Mouse (Mus musculus) adrenal gland, adult (tissue): ENCODE data around the gene Gzmk.
"Not testable (repeated sequence)": the region's sequence is repeated elsewhere in the genome, so short reads cannot be mapped to it uniquely, and the experiment has no call there.

Source experiments
- DNase-seq, 2 experiments: peaks; one replicate each; pipeline ENCODE4 v3.0.0; 2022 to 2023; ENCODE audit warnings: low spot score in 1 of 2; ENCODE audit not compliant: inconsistent age in 2 of 2

Gene Gzmk

GRCm38 (mm10) chr13:113225811-113226210, at the start of gene Gzmk:
Gzmk (minus strand) TSS chr13:113225908.
- DNase-seq: no peak

DNA sequence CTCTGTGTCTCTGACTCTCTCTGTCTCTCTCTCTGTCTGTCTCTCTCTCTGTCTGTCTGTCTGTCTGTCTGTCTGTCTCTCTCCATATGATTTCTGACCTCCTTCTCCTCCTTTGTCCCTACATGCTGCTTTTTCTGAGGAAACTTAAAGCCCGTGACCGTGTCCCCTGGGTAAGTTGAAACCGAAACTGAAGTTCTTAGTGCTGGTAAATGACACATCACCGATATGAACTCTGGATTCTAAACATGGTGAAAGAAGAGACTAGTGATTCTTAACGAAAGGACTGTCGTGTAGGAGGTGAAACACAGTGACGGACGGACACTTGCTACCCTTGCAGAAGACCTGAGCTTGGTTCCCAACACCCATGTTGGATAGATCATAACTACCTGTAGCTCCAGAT, 45.5 kb upstream of the Gzmk start:
- DNase-seq: no peak

DNA sequence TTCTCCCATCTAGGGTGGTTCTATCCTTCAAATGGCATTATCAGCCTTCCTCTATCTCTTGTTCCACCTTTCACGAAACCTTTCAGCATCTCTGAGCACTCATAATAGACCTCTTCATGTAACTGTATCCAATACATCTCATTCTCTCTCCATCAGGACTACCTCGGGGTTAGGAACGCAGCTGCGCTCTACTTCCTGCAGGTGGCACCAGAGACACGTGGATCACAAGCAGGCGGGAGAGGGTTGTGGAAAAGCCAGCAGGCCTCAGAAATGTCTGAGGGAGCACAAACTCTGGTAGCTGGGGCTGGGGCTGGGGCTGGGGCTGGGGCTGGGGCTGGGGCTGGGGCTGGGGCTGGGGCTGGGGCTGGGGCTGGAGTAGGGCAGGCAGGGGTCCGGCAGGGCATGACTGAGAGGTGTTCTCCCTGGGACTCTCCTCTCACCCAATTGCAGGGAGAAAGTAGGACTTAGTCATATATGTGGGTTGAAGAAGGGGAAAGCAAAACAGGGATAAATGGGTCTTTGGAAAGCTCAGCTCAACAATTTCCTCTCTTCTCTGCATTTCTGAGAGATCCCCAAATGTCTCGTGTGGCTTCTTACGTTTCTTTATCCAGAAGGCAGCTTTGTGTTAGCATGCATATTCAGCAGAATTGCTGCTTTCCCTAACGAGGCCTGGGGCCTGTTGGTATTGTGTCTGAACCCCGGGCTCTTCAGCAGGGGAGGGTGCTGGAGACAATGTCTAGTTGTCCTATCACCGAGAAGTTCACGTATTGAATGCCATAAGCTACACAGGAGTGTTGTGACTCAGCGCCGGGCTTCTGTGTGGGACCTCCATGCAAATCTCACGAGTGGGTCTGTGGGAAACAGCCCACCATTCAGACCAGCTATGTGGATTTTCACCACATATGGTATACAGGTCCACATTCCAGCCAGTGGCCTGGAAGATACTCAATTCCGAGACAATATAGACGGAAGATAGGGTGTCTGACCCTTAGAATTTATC, 44.4 kb upstream of the Gzmk start:
- peak; percentile 57 to 87 for DNase-seq

DNA sequence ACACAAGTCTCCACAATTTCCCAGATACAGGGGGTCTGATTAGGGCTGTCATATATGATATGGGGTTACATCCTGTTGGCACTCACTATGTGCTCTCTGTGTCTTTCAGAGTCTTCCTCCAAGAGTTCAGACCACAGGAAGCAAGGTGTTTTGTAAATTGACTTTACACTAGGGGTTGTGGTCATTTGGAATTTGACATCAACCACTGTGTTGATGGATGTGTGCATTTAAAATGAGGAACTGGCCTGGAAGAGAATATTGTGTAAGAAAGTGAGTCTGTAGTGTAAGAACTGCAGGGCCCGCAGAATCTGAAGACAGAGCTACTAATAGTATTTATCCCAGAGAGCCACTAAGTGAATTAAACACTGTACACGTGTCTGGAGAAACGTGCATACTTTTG, 41.5 kb upstream of the Gzmk start:
- no peak for DNase-seq

- peak; percentile 59 to 89 for DNase-seq
Observed at GRCm38 (mm10) chr13:113266495-113266951, 40.8 kb upstream of the Gzmk start.

- DNase-seq: peak; percentile 24 to 76
Observed at GRCm38 (mm10) chr13:113265257-113265656, 39.5 kb upstream of the Gzmk start.

DNA sequence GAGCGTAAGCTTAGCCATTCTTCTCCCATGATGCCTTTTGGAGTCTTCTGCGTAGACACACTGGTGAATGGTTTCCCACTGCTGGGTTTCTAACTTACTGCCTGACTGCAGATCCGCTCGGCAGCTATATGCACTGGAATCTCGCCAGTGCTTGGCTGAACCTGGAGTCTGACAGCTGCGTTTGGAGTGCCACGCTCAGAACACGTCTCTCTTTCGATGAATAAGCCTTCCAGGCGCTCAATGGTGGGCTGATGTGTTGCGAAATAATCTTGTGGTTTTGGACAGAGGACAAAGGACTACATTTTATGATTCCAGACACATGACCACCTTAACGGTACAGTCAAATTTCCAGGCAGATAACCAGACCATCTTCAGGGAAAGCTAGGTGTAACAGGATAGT, 37.1 kb upstream of the Gzmk start:
- DNase-seq: no peak

GRCm38 (mm10) chr13:113259237-113259636, 33.5 kb upstream of the Gzmk start:
- DNase-seq: peak in 1 of 2 experiments; percentile 21

DNA sequence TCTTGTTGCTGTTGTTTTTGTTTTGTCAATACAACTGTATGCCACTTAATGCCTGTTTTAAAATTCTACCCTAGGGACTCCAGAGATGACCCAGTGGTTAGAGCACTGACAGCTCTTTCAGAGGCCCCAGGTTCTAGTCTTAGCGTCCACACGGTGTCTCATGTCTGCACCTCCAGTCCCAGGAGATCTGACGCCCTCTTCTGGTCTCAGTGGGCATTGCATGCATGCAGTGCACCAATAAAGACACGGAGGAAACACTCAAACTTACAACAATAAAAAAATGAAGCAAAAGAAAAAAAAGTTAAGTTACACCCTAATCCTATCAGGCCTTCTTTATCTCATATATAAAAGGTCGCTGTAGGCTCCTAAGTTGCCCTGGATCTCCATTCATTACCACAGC, 31.5 kb upstream of the Gzmk start:
- DNase-seq: no peak

GRCm38 (mm10) chr13:113256766-113257165, 31.1 kb upstream of the Gzmk start:
- DNase-seq: no peak

DNA sequence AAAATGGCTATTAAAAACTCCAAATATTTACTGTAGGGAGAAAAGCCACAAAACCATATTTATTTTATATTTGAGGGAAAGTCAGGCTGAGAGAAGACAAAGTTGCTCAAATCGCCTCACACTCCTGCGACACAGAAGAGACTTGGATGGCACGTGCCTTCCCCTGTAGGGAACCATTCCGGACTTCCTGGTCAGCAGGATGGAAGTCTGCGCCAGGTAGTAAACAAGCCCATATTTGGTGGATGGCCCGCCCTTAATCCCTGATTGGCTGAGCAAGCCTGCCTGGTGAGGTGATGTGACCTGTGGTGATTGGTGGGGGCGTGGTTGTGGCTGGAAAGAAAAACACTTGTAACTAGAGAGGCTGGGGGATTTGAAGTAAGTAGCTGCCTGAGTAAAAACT, 26.9 kb upstream of the Gzmk start:
- DNase-seq: not testable (repeated sequence)

GRCm38 (mm10) chr13:113245025-113245424, 19.3 kb upstream of the Gzmk start:
- DNase-seq: peak in 1 of 2 experiments; percentile 42

DNA sequence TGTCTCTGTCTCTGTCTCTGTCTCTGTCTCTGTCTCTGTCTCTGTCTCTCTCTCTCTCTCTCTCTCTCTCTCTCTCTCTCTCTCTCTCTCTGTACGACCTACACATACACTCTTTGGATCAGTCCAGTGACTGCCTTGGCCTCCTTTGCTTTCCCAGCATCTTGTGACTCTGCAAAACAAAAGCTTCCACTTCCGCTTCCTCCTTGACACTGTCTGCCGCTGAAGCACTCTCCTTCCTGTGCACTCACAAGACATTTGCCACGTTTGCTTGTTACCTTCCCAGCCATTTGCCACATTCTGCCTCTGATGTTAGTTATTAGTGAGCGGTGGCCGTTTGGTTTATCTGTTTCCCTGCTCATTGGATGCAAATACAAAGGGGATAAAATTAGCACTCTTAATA, 16.4 kb upstream of the Gzmk start:
- no peak for DNase-seq

GRCm38 (mm10) chr13:113227666-113228463, 2.2 kb upstream of the Gzmk start:
- peak in 1 of 2 experiments; percentile 47 for DNase-seq

GRCm38 (mm10) chr13:113227076-113227475, 1.4 kb upstream of the Gzmk start:
- no peak for DNase-seq

DNA sequence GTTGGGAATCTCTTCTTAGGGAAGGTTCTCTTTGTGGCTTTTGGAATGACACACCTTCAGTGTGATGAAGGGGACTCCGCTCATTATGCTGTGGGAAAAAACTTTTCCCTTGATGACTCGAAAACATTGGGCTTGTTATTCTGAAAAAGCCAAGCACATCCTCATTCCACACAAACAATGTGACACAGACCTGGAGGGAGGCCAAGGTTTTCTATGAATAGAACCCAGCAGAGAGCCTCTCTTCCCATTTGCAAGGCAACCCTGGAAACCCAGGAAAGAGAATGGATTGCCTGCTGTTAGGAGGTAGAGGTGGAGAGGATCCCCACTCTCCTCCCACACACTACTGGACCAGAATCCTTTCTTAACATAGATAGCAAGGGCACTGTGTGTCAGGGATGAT, 1.6 kb downstream of the Gzmk start:
- peak; percentile 57 to 90 for DNase-seq

DNA sequence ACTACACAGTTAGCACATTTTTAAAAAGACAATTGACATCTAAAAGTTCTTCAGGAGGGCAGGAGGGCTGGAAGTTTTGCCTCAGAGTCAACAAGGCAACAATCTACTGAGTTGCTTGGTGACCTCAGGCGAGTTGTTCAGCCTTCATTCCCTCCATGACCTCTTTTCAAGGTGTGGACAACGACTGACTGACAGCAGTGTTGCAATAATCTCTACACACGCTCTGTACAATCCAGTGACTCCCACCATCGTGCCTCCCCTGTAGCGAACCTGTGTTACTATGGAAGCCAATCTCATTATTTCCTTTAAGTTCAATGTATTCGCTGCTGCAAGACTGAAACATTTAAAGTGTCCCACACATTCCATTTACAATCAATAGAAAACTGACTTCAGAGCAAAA, 3.9 kb downstream of the Gzmk start:
- DNase-seq: no peak

DNA sequence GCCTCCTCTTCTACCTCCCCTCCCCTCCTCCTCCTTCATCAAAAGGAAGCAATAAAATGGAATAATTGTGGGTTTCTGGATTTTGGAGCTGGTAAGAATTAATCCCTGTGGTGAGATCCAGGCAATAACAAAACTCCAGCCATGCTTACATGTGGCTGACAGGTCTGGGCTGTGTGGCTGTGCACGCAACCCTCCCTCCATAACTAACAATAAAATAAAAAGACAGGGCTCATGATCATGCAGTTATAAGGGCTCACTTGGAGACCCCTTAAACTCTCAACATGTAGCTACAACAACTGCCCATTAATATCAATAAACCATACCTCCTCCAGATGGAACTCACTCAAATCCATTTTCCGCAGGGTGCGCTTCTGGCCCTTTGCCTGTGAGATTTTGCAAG, 11.8 kb downstream of the Gzmk start:
- DNase-seq: no peak

- DNase-seq: no peak
Observed at GRCm38 (mm10) chr13:113212401-113212800, 13.3 kb downstream of the Gzmk start.

DNA sequence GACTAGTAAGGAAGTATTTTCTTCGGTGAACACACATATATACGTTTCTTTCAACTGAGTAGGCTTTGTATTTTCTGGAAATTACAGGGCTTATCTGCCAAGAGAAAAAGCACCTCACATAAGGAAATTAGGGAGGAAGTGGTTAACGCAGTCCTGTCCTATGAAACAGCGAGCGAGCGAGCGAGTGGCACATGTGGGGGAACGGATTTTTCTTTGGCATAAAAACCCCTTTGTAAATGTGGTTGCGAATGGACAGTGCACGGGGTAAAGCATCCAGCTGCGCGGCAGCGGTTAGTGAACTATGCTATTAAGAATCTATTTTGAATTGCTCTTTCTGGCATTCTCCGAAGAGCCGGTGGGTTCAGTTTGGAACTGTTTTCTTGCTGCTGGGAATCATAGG, 14.4 kb downstream of the Gzmk start:
- no peak for DNase-seq

- DNase-seq: peak; percentile 9 to 32
Observed at GRCm38 (mm10) chr13:113209624-113210023, 16.1 kb downstream of the Gzmk start, which contains the start of gene Esm1. Esm1 (plus strand) TSS chr13:113209659.

DNA sequence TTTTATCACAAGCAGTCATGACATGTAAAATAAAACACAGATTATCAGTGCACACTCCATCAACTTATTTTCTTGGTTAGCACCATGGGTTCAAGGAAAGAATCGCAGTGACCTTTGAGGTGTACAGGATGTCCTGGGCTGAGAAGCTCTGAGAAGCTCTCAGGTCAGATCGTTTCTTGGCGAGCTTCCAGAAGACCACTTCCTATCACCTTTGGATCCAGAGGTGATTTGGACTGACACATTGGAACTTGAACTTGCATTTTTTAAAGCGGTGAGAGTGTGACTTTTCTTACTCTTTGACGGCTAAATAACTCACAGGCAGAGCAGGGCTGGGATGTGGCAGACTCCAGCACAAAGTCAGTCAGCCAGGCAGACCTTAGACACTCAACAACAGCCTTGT, 20.4 kb downstream of the Gzmk start:
- peak in 1 of 2 experiments; percentile 43 for DNase-seq
